Mouse (Mus musculus): ENCODE measurements around the gene Ttc6. TPM values are rescaled to one million over a fixed set of nuclear protein-coding genes. Genes with fewer than 3 reads are reported as not detected.
A peak's percentile ranks its signal among the peaks of the same experiment; 100 is the strongest.

Gene Ttc6
- polyA plus RNA-seq (2015; fragmentation: Nextera tagmentation; extraction: Ambion mirVana), result 0.80 and 1.2 TPM in 2 replicates

DNA sequence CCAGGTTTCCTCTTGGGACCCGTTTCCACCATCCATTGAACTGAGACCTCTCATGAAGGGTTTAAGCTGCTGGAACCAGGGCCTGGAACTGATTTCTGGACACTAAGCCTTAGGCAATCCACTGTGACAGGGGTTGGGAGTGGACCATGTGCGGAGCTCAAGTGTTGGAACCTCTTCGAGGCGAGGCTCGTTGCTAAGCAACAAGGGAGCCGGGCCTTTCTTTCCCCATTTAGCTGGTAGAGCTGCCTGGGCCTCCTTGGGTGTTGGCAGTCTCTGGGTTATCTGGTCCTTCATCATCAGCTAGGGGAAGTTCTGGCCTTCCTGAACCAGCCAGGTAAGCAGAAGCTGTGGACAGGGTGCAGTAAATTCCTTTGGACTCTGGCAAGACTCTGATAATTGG lies at the start of gene Ttc6:
TSS of gene Ttc6 (plus strand) at position 205 of the 400 bp plus-strand sequence.
- no peaks in the 10 kb centered on the region for H3K9me3 ChIP-seq
- H3K36me3 ChIP-seq, result no peaks in the 10 kb centered on the region
- H3K9ac ChIP-seq, result no peak within 1 kb of the TSS
- H3K27ac ChIP-seq, result no peak within 1 kb of the TSS
- 67% methylated on average over 6 of the region's 6 CpGs for WGBS
- H3K27me3 ChIP-seq, result peaks cover 3% of the 10 kb centered on the region
- H3K4me2 ChIP-seq, result no peak within 1 kb of the TSS
- H3K4me1 ChIP-seq, result no peaks in the 10 kb centered on the region
- no peak for ATAC-seq (ENCODE audit: insufficient number of reproducible peaks, insufficient read depth, low FRiP score, low TSS enrichment, low read depth)
- H3K4me3 ChIP-seq, result no peak within 1 kb of the TSS

DNA sequence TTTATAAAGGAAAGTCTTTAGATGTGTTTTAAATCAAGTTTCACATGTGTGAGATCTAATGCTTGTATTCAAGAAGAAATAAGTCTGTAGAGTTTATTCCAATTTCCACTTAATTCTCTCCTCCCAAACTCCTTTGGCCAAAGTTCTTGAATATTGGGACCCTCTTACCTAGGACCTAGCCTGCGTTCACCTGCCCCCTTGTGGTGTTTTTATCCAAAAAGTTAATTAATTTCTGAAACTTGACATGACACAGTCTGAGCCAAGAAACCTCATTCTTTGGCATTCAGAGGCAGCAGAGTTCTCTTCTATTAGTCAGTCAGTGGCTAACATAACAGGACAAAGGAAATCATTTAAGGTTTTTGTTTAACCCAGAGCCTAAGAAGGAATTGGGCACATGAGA lies 49.4 kb upstream of the Ttc6 start:
- Histone ChIP-seq H3K9ac (no peak overlapping the region), H3K4me2 (no peak overlapping the region), H3K27ac (no peak overlapping the region), H3K4me1 (no peaks in the 10 kb centered on the region), H3K27me3 (no peaks in the 10 kb centered on the region), H3K9me3 (no peaks in the 10 kb centered on the region), H3K36me3 (no peaks in the 10 kb centered on the region), H3K4me3 (no peak overlapping the region)
- 69% methylated on average over 1 of the region's 1 CpGs for WGBS
- ATAC-seq (ENCODE audit: insufficient number of reproducible peaks, insufficient read depth, low FRiP score, low TSS enrichment, low read depth), result no peak

DNA sequence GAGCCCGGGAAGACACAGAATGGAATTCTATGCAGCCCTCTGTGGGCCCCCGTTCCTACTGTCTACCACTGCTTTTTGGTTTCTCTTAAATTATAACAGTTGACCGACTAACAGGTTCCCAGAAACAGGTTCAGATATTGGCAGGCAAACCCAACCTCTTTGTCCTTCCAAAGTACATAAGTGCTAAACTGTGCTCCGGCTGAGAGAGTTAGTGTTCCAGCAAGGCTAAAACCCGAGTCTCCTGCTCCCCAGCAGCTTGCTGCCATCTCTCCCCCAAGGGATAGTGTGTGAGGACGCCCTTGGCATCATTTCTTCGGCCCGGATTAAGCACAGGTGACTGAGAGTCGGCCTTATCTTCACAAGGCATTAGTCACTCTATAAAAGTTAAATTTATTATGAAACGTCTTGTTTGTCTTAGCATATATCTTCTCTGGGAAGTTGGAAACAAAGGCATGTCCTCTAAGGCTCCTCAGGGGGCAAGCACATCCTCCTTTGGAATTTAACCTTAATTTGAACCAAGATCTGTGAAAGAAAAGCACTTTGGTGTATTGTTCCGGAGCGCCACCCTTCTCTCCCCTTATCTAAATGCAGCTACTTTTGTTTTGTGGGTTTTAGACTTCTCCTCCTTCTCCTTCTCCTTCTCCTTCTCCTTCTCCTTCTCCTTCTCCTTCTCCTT lies 48.1 kb upstream of the Ttc6 start:
- H3K4me1 ChIP-seq, result no peaks in the 10 kb centered on the region
- no peak overlapping the region for H3K4me3 ChIP-seq
- H3K4me2 ChIP-seq, result no peak overlapping the region
- ATAC-seq (ENCODE audit: insufficient number of reproducible peaks, insufficient read depth, low FRiP score, low TSS enrichment, low read depth), result no peak
- H3K9me3 ChIP-seq, result no peaks in the 10 kb centered on the region
- H3K27me3 ChIP-seq, result no peaks in the 10 kb centered on the region
- no peak overlapping the region for H3K27ac ChIP-seq
- H3K9ac ChIP-seq, result no peak overlapping the region
- 50% methylated on average over 12 of the region's 12 CpGs for WGBS
- H3K36me3 ChIP-seq, result no peaks in the 10 kb centered on the region

DNA sequence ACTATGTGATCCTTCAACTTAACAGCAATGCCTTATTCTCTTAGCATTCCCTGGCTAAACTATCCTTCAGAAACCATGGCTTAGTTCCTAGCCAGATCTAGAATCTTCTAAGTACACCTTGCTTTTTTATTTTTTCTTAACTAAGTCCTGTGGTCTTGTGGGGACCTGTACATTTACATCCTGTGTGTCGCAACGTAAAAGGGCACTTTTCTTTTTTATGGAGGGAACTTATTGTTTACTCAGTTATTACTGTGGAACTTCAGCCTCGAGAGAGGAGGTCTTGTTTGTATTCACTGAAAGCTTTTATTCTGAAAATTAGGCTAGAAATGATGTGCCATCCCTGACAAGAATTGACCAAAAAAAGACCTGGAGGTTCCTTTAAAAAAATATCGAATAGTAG lies 35.6 kb upstream of the Ttc6 start:
- no peak overlapping the region for H3K4me3 ChIP-seq
- no peaks in the 10 kb centered on the region for H3K9me3 ChIP-seq
- H3K4me1 ChIP-seq, result no peaks in the 10 kb centered on the region
- no peak overlapping the region for H3K9ac ChIP-seq
- H3K27me3 ChIP-seq, result peaks cover 32% of the 10 kb centered on the region
- WGBS, result 80% methylated on average over 4 of the region's 4 CpGs
- no peak overlapping the region for H3K27ac ChIP-seq
- H3K36me3 ChIP-seq, result no peaks in the 10 kb centered on the region
- H3K4me2 ChIP-seq, result no peak overlapping the region
- no peak for ATAC-seq (ENCODE audit: insufficient number of reproducible peaks, insufficient read depth, low FRiP score, low TSS enrichment, low read depth)

GRCm38 (mm10) chr12:57530474-57530873 lies 33.4 kb upstream of the Ttc6 start:
- peaks cover 4% of the 10 kb centered on the region for H3K4me1 ChIP-seq
- no peak overlapping the region for H3K4me3 ChIP-seq
- no peaks in the 10 kb centered on the region for H3K9me3 ChIP-seq
- H3K27ac ChIP-seq, result no peak overlapping the region
- WGBS, result 7% methylated on average over 9 of the region's 9 CpGs
- peaks cover 54% of the 10 kb centered on the region for H3K27me3 ChIP-seq
- no peaks in the 10 kb centered on the region for H3K36me3 ChIP-seq
- ATAC-seq (ENCODE audit: insufficient number of reproducible peaks, insufficient read depth, low FRiP score, low TSS enrichment, low read depth), result no peak
- no peak overlapping the region for H3K4me2 ChIP-seq
- no peak overlapping the region for H3K9ac ChIP-seq

- Histone ChIP-seq H3K4me2 (no peak overlapping the region; the same call in 1 of the 2 replicates), H3K4me3 (peak overlapping the region; percentile 18)
- ATAC-seq (ENCODE audit: insufficient number of reproducible peaks, insufficient read depth, low FRiP score, low TSS enrichment, low read depth), result no peak
Measured at GRCm38 (mm10) chr12:57534517-57534878, 29.4 kb upstream of the Ttc6 start.

GRCm38 (mm10) chr12:57534879-57535611 lies 28.9 kb upstream of the Ttc6 start:
- Histone ChIP-seq H3K4me2 (peak overlapping the region; percentile 32; the same call in 1 of the 2 replicates), H3K4me3 (peak overlapping the region; percentile 18), H3K4me1 (peaks cover 13% of the 10 kb centered on the region), H3K27me3 (peaks cover 94% of the 10 kb centered on the region), H3K36me3 (no peaks in the 10 kb centered on the region), H3K9me3 (no peaks in the 10 kb centered on the region), H3K27ac (no peak overlapping the region), H3K9ac (no peak overlapping the region)
- ATAC-seq (ENCODE audit: insufficient number of reproducible peaks, insufficient read depth, low FRiP score, low TSS enrichment, low read depth), result peak; percentile 67
- WGBS, result 2% methylated on average over 39 of the region's 39 CpGs

More at GRCm38 (mm10) chr12:57534517-57534878, 29.4 kb upstream of the Ttc6 start:
- Histone ChIP-seq H3K9me3 (no peaks in the 10 kb centered on the region), H3K4me1 (peaks cover 13% of the 10 kb centered on the region), H3K36me3 (no peaks in the 10 kb centered on the region), H3K27me3 (peaks cover 89% of the 10 kb centered on the region), H3K9ac (no peak overlapping the region), H3K27ac (no peak overlapping the region)
- 3% methylated on average over 6 of the region's 6 CpGs for WGBS

GRCm38 (mm10) chr12:57536056-57536908 lies 27.6 kb upstream of the Ttc6 start:
- no peak for ATAC-seq (ENCODE audit: insufficient number of reproducible peaks, insufficient read depth, low FRiP score, low TSS enrichment, low read depth)
- H3K27me3 ChIP-seq, result peaks cover 91% of the 10 kb centered on the region
- H3K36me3 ChIP-seq, result no peaks in the 10 kb centered on the region
- peaks cover 13% of the 10 kb centered on the region for H3K4me1 ChIP-seq
- no peak overlapping the region for H3K27ac ChIP-seq
- WGBS, result 2% methylated on average over 25 of the region's 25 CpGs
- H3K4me3 ChIP-seq, result no peak overlapping the region
- no peak overlapping the region for H3K4me2 ChIP-seq
- no peak overlapping the region for H3K9ac ChIP-seq
- H3K9me3 ChIP-seq, result no peaks in the 10 kb centered on the region

DNA sequence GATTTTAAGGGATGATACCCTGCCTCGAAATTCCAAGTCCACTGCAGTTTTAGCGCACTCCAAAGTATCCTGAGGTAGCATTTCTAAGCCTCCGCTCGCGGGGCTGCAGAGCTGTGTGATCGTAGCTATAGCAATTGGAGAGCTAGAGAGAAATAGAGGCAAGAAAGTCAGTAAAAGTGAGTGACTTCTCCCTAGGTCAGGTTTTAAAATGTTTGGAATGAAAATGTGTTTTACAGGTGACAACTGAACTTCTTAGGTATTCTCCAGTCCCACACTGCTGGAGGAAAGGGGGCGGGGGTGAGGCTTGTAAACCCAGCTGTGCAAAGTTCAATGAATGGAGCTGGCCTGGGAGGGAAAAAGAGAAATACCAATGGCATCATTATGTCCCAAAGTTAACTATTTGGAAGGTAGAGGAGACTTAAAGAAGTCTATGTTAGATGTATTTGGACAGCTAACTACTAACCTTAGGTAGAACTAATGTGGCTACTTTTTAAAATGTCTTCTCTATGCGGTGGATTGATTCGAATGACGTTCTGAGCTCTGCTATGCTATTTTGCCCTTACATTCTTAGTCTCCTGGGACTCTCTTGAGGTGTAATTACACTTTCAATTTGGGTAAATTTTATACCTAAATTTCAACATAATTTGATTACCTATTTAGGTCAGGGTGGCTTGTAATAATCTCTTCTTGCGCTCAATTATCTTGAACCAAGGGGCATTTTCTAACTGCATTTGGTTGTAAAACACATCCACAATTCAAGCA lies 26.8 kb upstream of the Ttc6 start:
- Histone ChIP-seq H3K4me3 (no peak overlapping the region), H3K9ac (no peak overlapping the region), H3K4me2 (no peak overlapping the region), H3K27me3 (peaks cover 91% of the 10 kb centered on the region), H3K27ac (no peak overlapping the region), H3K36me3 (no peaks in the 10 kb centered on the region), H3K9me3 (no peaks in the 10 kb centered on the region), H3K4me1 (peaks cover 13% of the 10 kb centered on the region)
- 4% methylated on average over 11 of the region's 11 CpGs for WGBS
- ATAC-seq (ENCODE audit: insufficient number of reproducible peaks, insufficient read depth, low FRiP score, low TSS enrichment, low read depth), result no peak

DNA sequence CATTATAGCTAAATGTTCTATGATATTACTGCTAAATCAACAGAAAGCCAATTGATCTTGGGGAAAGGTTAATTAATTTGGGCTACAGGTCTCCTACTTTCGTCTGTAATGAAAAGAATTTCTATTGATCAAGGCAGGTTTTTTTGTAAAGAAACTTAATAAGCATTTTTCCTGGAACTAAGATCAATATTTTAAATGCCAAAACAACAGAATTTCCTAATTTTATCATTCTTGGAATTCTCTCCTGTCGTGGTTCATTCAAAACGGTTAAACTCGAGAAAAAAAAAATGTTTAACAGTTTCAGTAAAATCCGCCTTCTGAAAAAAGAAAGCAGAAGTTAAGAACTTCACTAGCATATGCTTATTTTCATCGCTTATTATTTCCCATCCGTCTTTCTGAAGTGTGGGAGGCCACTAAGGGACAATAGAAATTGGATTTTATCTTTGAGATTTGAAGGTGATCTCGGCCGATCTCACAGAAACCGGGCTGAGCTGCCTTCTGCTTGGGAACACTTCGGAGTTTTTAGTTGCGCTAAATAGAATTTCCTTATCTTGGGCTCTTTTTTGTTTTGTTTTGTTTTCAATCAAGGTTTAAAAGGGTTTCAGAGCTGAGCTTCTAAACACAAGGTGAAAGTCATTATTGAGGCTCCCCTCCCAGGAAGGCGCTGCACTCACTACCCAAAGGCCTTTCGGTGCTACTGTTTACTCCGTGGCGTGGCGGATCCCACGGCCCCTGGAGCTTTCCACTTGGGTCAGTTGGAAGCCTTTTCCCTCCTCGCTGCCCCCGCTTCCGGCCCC lies 25.9 kb upstream of the Ttc6 start:
- no peak for ATAC-seq (ENCODE audit: insufficient number of reproducible peaks, insufficient read depth, low FRiP score, low TSS enrichment, low read depth)
- H3K36me3 ChIP-seq, result no peaks in the 10 kb centered on the region
- H3K9ac ChIP-seq, result no peak overlapping the region
- peak overlapping the region; percentile 31 for H3K4me3 ChIP-seq
- H3K27ac ChIP-seq, result no peak overlapping the region
- WGBS, result 2% methylated on average over 21 of the region's 21 CpGs
- peaks cover 91% of the 10 kb centered on the region for H3K27me3 ChIP-seq
- peak overlapping the region; percentile 55 for H3K4me2 ChIP-seq
- no peaks in the 10 kb centered on the region for H3K9me3 ChIP-seq
- peaks cover 22% of the 10 kb centered on the region for H3K4me1 ChIP-seq
